Mouse (Mus musculus) CD4-positive, CD25-positive, alpha-beta regulatory T cell, adult 2 months (primary cell): ENCODE data around the gene Gm14632.
"Not testable (repeated sequence)": the region's sequence is repeated elsewhere in the genome, so short reads cannot be mapped to it uniquely, and the experiment has no call there.

Experiments
- DNase-seq: peaks from one replicate; pipeline ENCODE4 v3.0.0-alpha.2; 2012; ENCODE audit warnings: low read depth, low spot score

Gene Gm14632

GRCm38 (mm10) chrX:30329472-30329871 is at the start of gene Gm14632:
Gene Gm14632, plus strand, starts transcription at chrX:30329772.
- DNase-seq = not testable (repeated sequence)
